Mouse (Mus musculus): ENCODE results near the gene Hoxc4. TPM values are rescaled to one million over a fixed set of nuclear protein-coding genes. Genes with fewer than 3 reads are reported as not detected.
A peak's percentile ranks its signal among the peaks of the same experiment; 100 is the strongest.

The Hoxc4 gene
- polyA plus RNA-seq, 1 experiment from 2014 or later = 0.57 TPM

- Histone ChIP-seq H3K4me2 (no peak overlapping the region), H3K4me3 (no peak overlapping the region), H3K27me3 (replicated peaks) (peaks cover 98% of the 10 kb centered on the region), H3K4me1 (replicated peaks) (peaks cover 15% of the 10 kb centered on the region), H3K27ac (ENCODE audit: poor library complexity, severe bottlenecking) (no peak overlapping the region), H3K36me3 (no peaks in the 10 kb centered on the region), H3K9me3 (replicated peaks) (no peaks in the 10 kb centered on the region), H3K9ac (no peak overlapping the region)
- ATAC-seq (ENCODE audit: insufficient number of reproducible peaks, low FRiP score) = no peak
- 2% methylated on average over 13 of the region's 13 CpGs for WGBS
Measured at GRCm38 (mm10) chr15:102978615-102979515, 39.9 kb upstream of the Hoxc4 start.

GRCm38 (mm10) chr15:102979936-102980335 is 38.8 kb upstream of the Hoxc4 start:
- Histone ChIP-seq H3K4me3 (no peak overlapping the region), H3K4me2 (no peak overlapping the region), H3K4me1 (replicated peaks) (peaks cover 15% of the 10 kb centered on the region), H3K36me3 (no peaks in the 10 kb centered on the region), H3K9ac (no peak overlapping the region), H3K27ac (ENCODE audit: poor library complexity, severe bottlenecking) (no peak overlapping the region), H3K9me3 (replicated peaks) (no peaks in the 10 kb centered on the region), H3K27me3 (replicated peaks) (peaks cover 99% of the 10 kb centered on the region)
- 0% methylated on average over 1 of the region's 1 CpGs for WGBS
- no peak for ATAC-seq (ENCODE audit: insufficient number of reproducible peaks, low FRiP score)

GRCm38 (mm10) chr15:102980352-102980751 is 38.4 kb upstream of the Hoxc4 start:
- Histone ChIP-seq H3K27me3 (replicated peaks) (peaks cover 99% of the 10 kb centered on the region), H3K4me3 (no peak overlapping the region), H3K4me1 (replicated peaks) (peaks cover 15% of the 10 kb centered on the region), H3K27ac (ENCODE audit: poor library complexity, severe bottlenecking) (no peak overlapping the region), H3K9me3 (replicated peaks) (no peaks in the 10 kb centered on the region), H3K36me3 (no peaks in the 10 kb centered on the region), H3K4me2 (no peak overlapping the region), H3K9ac (no peak overlapping the region)
- ATAC-seq (ENCODE audit: insufficient number of reproducible peaks, low FRiP score) = no peak
- 2% methylated on average over 11 of the region's 11 CpGs for WGBS

- Histone ChIP-seq H3K27me3 (replicated peaks) (peaks cover 99% of the 10 kb centered on the region), H3K9ac (no peak overlapping the region), H3K27ac (ENCODE audit: poor library complexity, severe bottlenecking) (no peak overlapping the region), H3K9me3 (replicated peaks) (no peaks in the 10 kb centered on the region), H3K36me3 (no peaks in the 10 kb centered on the region), H3K4me3 (peak overlapping the region; percentile 38), H3K4me2 (peak overlapping the region; percentile 66), H3K4me1 (replicated peaks) (peaks cover 15% of the 10 kb centered on the region)
- ATAC-seq (ENCODE audit: insufficient number of reproducible peaks, low FRiP score) = no peak
- under 1% methylated on average over 14 of the region's 14 CpGs for WGBS
Measured at GRCm38 (mm10) chr15:102980912-102981311, 37.8 kb upstream of the Hoxc4 start.

- peak overlapping the region; percentile 38 for H3K4me3 ChIP-seq
- no peaks in the 10 kb centered on the region for H3K9me3 ChIP-seq (replicated peaks)
- H3K27me3 ChIP-seq (replicated peaks) = peaks cover 99% of the 10 kb centered on the region
- H3K36me3 ChIP-seq = no peaks in the 10 kb centered on the region
- H3K4me1 ChIP-seq (replicated peaks) = peaks cover 15% of the 10 kb centered on the region
- H3K9ac ChIP-seq = no peak overlapping the region
- H3K4me2 ChIP-seq = peak overlapping the region; percentile 66
- under 1% methylated on average over 88 of the region's 88 CpGs for WGBS
- no peak overlapping the region for H3K27ac ChIP-seq (ENCODE audit: poor library complexity, severe bottlenecking)
- 0 out of 2 replicates have a peak, but pooled peaks have one; percentile 18 for ATAC-seq (ENCODE audit: insufficient number of reproducible peaks, low FRiP score)
Measured at GRCm38 (mm10) chr15:102981379-102982288, 37.1 kb upstream of the Hoxc4 start.

GRCm38 (mm10) chr15:102983716-102984115 is 35.0 kb upstream of the Hoxc4 start:
- peaks cover 99% of the 10 kb centered on the region for H3K27me3 ChIP-seq (replicated peaks)
- H3K9me3 ChIP-seq (replicated peaks) = no peaks in the 10 kb centered on the region
- H3K36me3 ChIP-seq = no peaks in the 10 kb centered on the region
- no peak for ATAC-seq (ENCODE audit: insufficient number of reproducible peaks, low FRiP score)
- peaks cover 10% of the 10 kb centered on the region for H3K4me1 ChIP-seq (replicated peaks)
- no peak overlapping the region for H3K4me2 ChIP-seq
- H3K4me3 ChIP-seq = no peak overlapping the region
- H3K9ac ChIP-seq = no peak overlapping the region
- 1% methylated on average over 12 of the region's 12 CpGs for WGBS
- H3K27ac ChIP-seq (ENCODE audit: poor library complexity, severe bottlenecking) = no peak overlapping the region

- Histone ChIP-seq H3K36me3 (no peaks in the 10 kb centered on the region), H3K4me2 (no peak overlapping the region), H3K9me3 (replicated peaks) (no peaks in the 10 kb centered on the region), H3K9ac (no peak overlapping the region), H3K4me3 (no peak overlapping the region), H3K27ac (ENCODE audit: poor library complexity, severe bottlenecking) (no peak overlapping the region), H3K4me1 (replicated peaks) (peaks cover 10% of the 10 kb centered on the region), H3K27me3 (replicated peaks) (peaks cover 99% of the 10 kb centered on the region)
- 2% methylated on average over 10 of the region's 10 CpGs for WGBS
- ATAC-seq (ENCODE audit: insufficient number of reproducible peaks, low FRiP score) = no peak
Measured at GRCm38 (mm10) chr15:102984521-102984920, 34.2 kb upstream of the Hoxc4 start.

GRCm38 (mm10) chr15:102984925-102985324 is 33.8 kb upstream of the Hoxc4 start:
- Histone ChIP-seq H3K9me3 (replicated peaks) (no peaks in the 10 kb centered on the region), H3K4me3 (no peak overlapping the region), H3K27me3 (replicated peaks) (peaks cover 99% of the 10 kb centered on the region), H3K36me3 (no peaks in the 10 kb centered on the region), H3K9ac (no peak overlapping the region), H3K27ac (ENCODE audit: poor library complexity, severe bottlenecking) (no peak overlapping the region), H3K4me2 (no peak overlapping the region), H3K4me1 (replicated peaks) (peaks cover 10% of the 10 kb centered on the region)
- 7% methylated on average over 3 of the region's 3 CpGs for WGBS
- no peak for ATAC-seq (ENCODE audit: insufficient number of reproducible peaks, low FRiP score)

- ATAC-seq (ENCODE audit: insufficient number of reproducible peaks, low FRiP score) = no peak
- Histone ChIP-seq H3K27ac (ENCODE audit: poor library complexity, severe bottlenecking) (no peak overlapping the region), H3K27me3 (replicated peaks) (peaks cover 99% of the 10 kb centered on the region), H3K4me1 (replicated peaks) (peaks cover 7% of the 10 kb centered on the region; the same call in 1 of the 2 replicates), H3K9me3 (replicated peaks) (no peaks in the 10 kb centered on the region), H3K4me3 (no peak overlapping the region), H3K36me3 (no peaks in the 10 kb centered on the region), H3K9ac (no peak overlapping the region), H3K4me2 (no peak overlapping the region)
- 2% methylated on average over 21 of the region's 21 CpGs for WGBS
Measured at GRCm38 (mm10) chr15:102987124-102987833, 31.5 kb upstream of the Hoxc4 start.

- no peak overlapping the region for H3K4me2 ChIP-seq
- no peak overlapping the region for H3K9ac ChIP-seq
- WGBS = 19% methylated on average over 5 of the region's 5 CpGs
- H3K9me3 ChIP-seq (replicated peaks) = no peaks in the 10 kb centered on the region
- no peak for ATAC-seq (ENCODE audit: insufficient number of reproducible peaks, low FRiP score)
- peaks cover 99% of the 10 kb centered on the region for H3K27me3 ChIP-seq (replicated peaks)
- no peak overlapping the region for H3K27ac ChIP-seq (ENCODE audit: poor library complexity, severe bottlenecking)
- peaks cover 7% of the 10 kb centered on the region; the same call in 1 of the 2 replicates for H3K4me1 ChIP-seq (replicated peaks)
- no peaks in the 10 kb centered on the region for H3K36me3 ChIP-seq
- H3K4me3 ChIP-seq = no peak overlapping the region
Measured at GRCm38 (mm10) chr15:102988078-102988477, 30.7 kb upstream of the Hoxc4 start.
